Mouse (Mus musculus) urinary bladder, adult 2 months (tissue): Measurements from ENCODE around the gene Cyp2c23. TPM values are rescaled to one million over a fixed set of nuclear protein-coding genes. Genes with fewer than 3 reads are reported as not detected.
A peak's percentile ranks its signal among the peaks of the same experiment; 100 is the strongest.

ENCODE experiments used
- DNase-seq: peaks from one replicate; pipeline ENCODE4 v3.0.0; 2022; ENCODE audit warnings: low spot score
- polyA plus RNA-seq: library from polyadenylated mRNA; depleted of rRNA; stranded (reverse); fragments of >200 nt; gene quantifications from 2 replicates; pipeline ENCODE4 v1.2.3, GENCODE M21; 2012; rRNA removed

The Cyp2c23 gene
- polyA plus RNA-seq = 2.2 and 2.5 TPM in 2 replicates

DNA sequence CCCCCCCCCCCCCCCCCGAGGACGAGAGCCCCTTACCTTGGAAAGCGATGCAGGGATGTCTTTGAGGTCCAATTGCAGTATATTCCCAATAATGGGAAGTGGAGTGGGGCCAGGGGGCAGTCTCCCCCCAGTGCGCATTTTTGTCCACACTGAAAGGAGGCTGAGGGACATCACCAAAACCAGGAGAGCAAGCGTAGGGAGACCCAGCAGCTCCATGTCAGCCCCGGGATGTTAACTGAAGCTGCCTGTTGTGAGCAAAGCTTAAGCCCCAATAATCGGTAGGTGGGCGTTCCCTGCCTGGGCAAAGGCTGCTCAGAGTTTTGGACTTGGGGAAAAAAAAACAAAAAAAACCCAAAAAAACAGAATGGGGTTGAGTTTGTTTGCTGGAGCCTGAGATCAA lies at the start of gene Cyp2c23:
Cyp2c23 (minus strand) TSS at position 237 of the 400 bp plus-strand sequence.
- DNase-seq = no peak

- DNase-seq = no peak
These were observed 48.0 kb upstream of the Cyp2c23 start for GRCm38 (mm10) chr19:44077024-44077423.

DNA sequence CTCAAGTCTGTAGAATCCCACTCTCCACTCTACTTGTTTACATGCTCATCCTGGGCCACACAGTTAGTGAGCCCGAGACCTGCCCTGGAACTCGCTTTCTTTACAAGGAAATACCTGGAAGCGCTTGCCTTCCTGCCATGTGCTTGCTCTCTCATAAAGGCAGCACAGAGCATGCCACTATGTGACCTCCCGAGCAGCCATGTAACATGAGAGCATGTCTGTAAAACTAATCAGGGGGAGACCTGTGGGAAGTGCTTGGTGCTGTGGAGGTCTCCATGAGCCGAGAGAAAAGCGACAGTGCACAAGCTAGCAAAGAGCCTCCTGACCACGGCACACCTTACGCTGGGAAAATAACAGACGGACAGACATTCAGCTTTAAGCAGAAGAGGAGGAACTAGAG lies 47.4 kb upstream of the Cyp2c23 start:
- no peak for DNase-seq

DNA sequence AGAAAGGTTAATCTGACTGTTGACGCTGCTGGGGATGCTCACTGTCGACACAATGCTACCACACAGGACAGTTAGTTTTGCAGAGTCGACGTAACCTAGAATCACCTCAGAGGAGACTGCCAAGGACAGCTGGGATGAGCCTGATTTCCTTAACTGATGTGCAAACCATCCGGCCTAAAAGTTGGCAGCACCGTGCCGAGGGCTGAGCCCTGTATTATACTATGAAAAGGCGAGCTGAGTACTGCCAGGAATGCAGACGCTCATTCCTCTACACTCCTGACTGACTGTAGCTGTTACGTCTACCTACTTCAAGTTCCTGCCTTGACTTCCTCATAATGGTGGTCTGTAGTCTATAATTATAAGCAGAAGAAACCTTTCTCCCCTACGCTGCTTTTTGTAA lies 46.0 kb upstream of the Cyp2c23 start:
- no peak for DNase-seq

GRCm38 (mm10) chr19:44071166-44071565 lies 42.2 kb upstream of the Cyp2c23 start:
- DNase-seq = no peak

- DNase-seq = no peak
These were observed 40.9 kb upstream of the Cyp2c23 start for GRCm38 (mm10) chr19:44069914-44070232.

GRCm38 (mm10) chr19:44069121-44069913 lies 40.3 kb upstream of the Cyp2c23 start, which contains the start of gene Erlin1:
Gene Erlin1 (minus strand): TSS chr19:44069785.
- peak; percentile 85 for DNase-seq

- no peak for DNase-seq
These were observed 39.2 kb upstream of the Cyp2c23 start for GRCm38 (mm10) chr19:44068232-44068631.

GRCm38 (mm10) chr19:44067323-44068049 lies 38.5 kb upstream of the Cyp2c23 start:
- no peak for DNase-seq

- no peak for DNase-seq
These were observed 35.7 kb upstream of the Cyp2c23 start for GRCm38 (mm10) chr19:44064734-44065133.

DNA sequence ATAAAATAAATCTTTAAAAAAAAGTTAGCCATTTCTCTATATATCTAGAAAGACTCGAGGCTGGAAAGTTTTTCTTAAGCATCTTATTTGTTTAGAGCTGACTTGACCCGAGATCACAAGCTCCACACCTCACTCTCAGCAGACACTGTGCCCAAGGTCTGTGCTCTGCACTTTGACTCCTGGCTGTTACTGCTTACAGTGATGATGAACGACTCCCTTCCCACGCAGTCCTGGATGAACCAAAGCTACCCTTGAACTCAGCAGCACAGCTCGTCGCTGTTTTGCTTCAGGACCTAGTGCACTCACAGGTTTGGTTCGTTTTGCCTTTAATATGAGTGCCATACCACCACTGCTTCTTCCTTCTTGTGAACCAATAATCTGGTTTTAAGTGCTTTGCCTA lies 34.8 kb upstream of the Cyp2c23 start:
- DNase-seq = no peak

DNA sequence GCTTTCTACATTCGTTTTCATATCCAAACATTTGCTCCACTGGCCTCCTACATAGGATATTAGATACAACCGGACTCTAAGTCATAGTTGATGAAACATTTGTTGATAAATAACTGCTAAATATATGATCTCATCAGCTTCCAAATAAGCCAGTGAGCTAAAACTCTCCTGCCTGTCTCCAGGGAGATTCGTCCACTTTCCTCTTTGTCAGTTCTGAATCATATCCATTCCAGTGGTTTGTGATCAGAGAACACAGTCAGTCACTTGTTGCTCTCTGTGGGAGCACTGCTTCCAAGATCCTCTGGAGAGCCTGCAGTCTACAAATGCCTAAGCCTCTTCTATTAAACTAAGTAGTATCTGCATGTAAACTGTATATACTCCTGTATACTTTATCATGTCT lies 31.2 kb upstream of the Cyp2c23 start:
- no peak for DNase-seq

DNA sequence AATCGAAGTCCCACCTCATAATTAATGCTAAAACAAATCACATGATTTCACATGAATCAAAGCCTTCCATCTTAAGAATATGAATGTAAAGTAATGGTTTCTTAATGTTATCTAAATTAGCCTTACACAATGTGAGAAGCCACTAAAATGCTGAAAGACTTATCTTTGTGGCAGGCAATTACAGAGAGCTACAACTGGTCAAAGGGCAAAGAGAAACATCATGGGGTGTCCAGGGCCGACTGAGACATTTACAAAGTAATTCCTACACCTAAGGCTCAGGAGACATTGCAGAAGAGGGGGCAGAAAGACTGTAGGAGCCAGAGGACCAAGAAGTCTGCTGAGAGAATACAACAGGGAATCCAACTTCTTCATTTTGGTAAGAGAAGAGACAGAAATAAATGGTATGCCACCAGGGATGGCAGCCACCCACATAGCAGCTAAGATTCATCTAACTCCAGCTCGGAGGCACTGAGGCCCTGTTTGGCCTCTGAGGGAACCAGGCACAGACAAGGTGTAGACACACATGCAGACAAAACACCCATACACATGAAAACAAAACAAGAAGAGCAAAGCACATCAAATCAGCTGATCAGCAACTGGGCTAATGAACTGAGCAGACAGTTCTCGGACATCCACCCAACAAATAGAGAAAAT lies 26.3 kb upstream of the Cyp2c23 start:
- no peak for DNase-seq

DNA sequence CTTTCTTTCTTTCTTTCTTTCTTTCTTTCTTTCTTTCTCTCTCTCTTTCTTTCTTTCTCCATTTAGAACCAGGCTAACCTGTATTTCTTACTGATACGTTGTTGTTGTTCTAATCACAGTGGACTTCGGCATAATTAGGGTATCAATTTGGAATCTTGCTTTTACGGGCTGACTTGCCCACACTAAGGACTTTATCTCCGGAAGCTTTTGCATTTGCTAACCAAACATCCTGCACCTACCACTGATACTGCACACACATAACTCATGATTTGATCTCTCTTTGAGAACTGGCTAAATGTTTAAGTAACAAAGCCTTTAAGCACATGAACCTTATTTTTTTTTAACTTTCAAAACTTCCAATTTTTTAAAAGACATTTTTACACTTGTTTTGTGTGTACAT lies 21.4 kb upstream of the Cyp2c23 start:
- no peak for DNase-seq

DNA sequence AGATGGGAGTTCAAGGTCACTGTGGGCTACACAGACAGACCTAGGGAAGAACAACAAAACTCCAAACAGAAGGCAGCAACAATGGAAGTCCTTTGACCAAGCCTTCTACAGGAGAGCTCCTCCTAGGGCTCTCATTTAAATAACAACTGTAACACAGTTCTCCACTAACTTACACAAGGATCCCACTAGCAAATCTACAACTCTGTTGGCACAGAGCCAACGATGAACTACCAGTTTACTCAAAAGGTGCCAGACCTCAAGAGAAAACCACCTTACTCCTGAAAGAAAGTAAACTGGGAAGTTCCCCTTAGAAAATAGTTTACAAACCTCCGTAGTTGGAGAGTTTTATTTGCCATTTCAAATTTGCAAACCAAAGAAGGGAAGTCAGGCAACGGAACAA lies 20.3 kb upstream of the Cyp2c23 start:
- no peak for DNase-seq

- no peak for DNase-seq
These were observed 16.8 kb upstream of the Cyp2c23 start for GRCm38 (mm10) chr19:44045847-44046246.

DNA sequence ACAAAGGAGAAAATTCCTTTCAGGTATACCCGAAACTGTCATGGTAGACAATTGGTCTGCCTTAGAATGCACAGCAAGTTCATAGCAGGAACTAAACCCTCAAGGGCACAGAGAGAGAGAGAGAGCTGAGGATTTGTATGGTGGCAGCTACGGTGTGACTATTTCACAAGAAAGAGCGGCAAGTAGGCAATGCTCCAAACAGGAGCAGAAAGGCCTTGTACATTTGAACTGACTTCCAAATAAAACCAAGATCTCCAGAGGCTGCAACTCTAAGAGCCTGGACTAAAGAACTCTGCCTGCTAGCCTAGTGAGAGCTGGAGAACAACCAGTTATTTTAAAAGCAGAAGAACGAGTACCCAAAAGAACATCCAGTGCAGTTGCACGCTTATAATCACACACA lies 13.1 kb upstream of the Cyp2c23 start:
- DNase-seq = no peak

- no peak for DNase-seq
These were observed 4.4 kb upstream of the Cyp2c23 start for GRCm38 (mm10) chr19:44033396-44033795.

- DNase-seq = no peak
These were observed 3.2 kb upstream of the Cyp2c23 start for GRCm38 (mm10) chr19:44032046-44032744.

DNA sequence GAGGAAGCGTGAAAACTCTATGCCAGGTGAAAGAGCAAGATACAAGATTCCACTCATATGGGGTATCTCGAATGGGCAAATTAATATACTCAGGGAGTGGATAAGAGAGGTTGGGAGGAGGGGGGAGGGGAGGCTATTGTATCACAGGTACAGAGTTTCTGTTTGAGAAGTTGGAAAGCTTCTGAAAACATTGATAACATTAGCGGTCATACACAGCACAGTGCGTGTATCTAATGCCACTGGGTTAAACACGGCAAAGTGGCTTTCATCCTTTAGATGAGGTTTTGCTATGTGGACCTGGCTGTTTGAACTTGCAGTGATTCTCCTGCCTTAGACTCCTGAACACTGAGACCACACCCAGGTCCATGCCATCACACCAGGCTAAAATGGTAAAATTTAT lies 1.0 kb upstream of the Cyp2c23 start:
- no peak for DNase-seq

GRCm38 (mm10) chr19:44026956-44027530 lies 2.0 kb downstream of the Cyp2c23 start:
- no peak for DNase-seq
